Mouse (Mus musculus): Measurements from ENCODE around the gene Rffl. TPM values are rescaled to one million over a fixed set of nuclear protein-coding genes. Genes with fewer than 3 reads are reported as not detected.

The Rffl gene
- polyA plus RNA-seq (2012; rRNA removed), result 12.2 and 13.8 TPM in 2 replicates

DNA sequence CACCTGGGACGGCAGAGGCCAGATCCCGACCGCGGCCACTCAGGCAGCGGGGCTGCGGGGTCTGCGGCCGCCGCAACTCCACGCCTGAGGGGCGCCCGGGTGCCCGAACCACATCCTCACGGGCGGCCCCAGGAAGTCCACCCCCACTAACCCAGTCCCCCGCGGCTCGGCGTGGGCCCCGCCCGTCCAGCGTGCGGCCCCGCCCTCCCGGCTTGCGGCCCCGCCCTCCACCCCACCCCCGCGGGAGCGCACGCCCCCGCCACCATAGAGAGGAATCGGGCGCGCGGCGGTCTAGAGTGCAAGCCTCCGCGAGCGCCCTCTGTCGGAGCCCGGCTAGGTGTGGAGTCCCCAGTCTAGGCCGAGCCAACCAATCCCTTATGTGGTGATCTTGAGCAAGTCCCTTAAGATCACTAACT, at the start of gene Rffl:
TSS of gene Rffl (minus strand) at position 180 of the 416 bp plus-strand sequence.

GRCm38 (mm10) chr11:82910250-82910649, 39.2 kb upstream of the Rffl start, which contains the start of gene Unc45b:
TSS of gene Unc45b (plus strand) at chr11:82910550.

DNA sequence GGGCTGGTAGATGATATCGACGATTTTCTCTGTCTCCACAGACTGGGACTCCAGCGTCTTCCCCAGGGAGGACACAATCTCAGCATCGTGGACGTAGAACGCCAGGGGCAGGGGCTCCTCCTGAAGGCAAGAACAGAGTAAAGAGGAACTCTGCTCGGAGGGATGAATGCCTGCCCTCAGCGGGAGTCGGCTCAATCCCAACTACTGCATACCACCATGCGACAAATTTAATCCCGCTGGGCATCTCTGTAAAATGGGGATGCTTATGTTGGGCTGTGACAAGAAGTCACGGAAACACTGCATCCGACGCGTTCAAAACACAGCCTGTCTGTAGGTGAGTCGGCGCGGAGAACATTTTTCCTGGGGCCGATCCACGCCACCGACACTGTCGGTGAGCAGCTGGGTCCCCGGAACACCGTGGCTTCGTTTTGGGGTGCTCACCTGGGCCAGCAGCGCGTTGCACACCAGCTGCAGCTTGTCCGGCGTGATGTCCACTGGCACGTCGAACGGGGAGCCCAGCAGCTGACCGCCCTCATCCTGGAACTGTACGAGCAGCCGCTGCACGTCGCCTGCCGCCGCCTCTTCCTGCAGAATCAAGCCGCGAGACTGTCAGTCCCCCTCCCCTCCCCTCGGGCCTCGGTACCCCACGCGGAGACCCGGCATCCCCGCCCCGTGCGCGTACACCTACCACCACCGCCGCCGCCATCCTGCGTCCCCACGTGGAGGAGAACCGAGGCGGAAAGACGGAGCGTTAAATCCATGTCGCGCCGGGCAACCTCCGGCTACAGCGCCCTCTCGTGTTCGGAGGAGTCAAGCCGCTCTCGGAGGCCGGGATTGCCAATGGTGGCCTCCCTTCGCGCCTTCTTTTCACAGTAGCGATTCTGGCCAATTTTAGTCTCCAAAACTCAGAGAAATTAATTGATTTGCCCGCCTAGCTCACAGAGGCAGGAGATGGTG, 36.9 kb upstream of the Rffl start, which contains the start of gene Nle1:
TSS of gene Nle1 (minus strand) at position 761 of the 957 bp plus-strand sequence.

GRCm38 (mm10) chr11:82891936-82892335, 20.9 kb upstream of the Rffl start, which contains the start of gene Fndc8:
TSS of gene Fndc8 (plus strand) at chr11:82892124.

GRCm38 (mm10) chr11:82890342-82890762, 19.3 kb upstream of the Rffl start, which contains the start of gene Rad51d:
TSS of gene Rad51d (minus strand) at chr11:82890614.

GRCm38 (mm10) chr11:82780983-82781903, 89.8 kb downstream of the Rffl start, which contains the start of gene Lig3:
TSS of gene Lig3 (plus strand) at chr11:82781108.

GRCm38 (mm10) chr11:82763742-82764437, 107.1 kb downstream of the Rffl start, which contains the start of the genes Cct6b and Zfp830:
TSS of gene Cct6b (minus strand) at chr11:82764321.
TSS of gene Zfp830 (plus strand) at chr11:82764345.

Other genes starting within 250 kb of the Rffl start
- gene Cct6b, start 106.9 kb downstream of the Rffl start, polyA plus RNA-seq (2012; rRNA removed), result 0.11 and 0.12 TPM in 2 replicates
- 8.4 and 9.5 TPM in 2 replicates for gene Zfp830, start 106.9 kb downstream of the Rffl start, polyA plus RNA-seq (2012; rRNA removed)
- gene Lig3, start 90.1 kb downstream of the Rffl start, polyA plus RNA-seq (2012; rRNA removed), result 7.6 and 7.8 TPM in 2 replicates
- gene Rad51d, start 19.4 kb upstream of the Rffl start, polyA plus RNA-seq (2012; rRNA removed), result 3.4 TPM in 2 replicates
- gene Fndc8, start 20.9 kb upstream of the Rffl start, polyA plus RNA-seq (2012; rRNA removed), result 0.15 and 0.18 TPM in 2 replicates
- 16.0 and 19.2 TPM in 2 replicates for gene Nle1, start 37.2 kb upstream of the Rffl start, polyA plus RNA-seq (2012; rRNA removed)
- gene Unc45b, start 39.3 kb upstream of the Rffl start, polyA plus RNA-seq (2012; rRNA removed), result 0.72 and 0.78 TPM in 2 replicates
- 4.9 and 5.2 TPM in 2 replicates for gene Slfn5, start 80.1 kb upstream of the Rffl start, polyA plus RNA-seq (2012; rRNA removed)
- gene Slfn9, start 120.6 kb upstream of the Rffl start, polyA plus RNA-seq (2012; rRNA removed), result 1.9 and 2.2 TPM in 2 replicates
- gene Slfn8, start 149.6 kb upstream of the Rffl start, polyA plus RNA-seq (2012; rRNA removed), result 1.8 and 2.0 TPM in 2 replicates
- gene Slfn2, start 193.9 kb upstream of the Rffl start, polyA plus RNA-seq (2012; rRNA removed), result 18.0 and 19.1 TPM in 2 replicates
- 6.7 and 7.1 TPM in 2 replicates for gene Slfn1, start 245.6 kb upstream of the Rffl start, polyA plus RNA-seq (2012; rRNA removed)